Mouse (Mus musculus): ENCODE results near the gene Uhrf1bp1l. TPM values are rescaled to one million over a fixed set of nuclear protein-coding genes. Genes with fewer than 3 reads are reported as not detected.

Uhrf1bp1l gene
- polyA plus RNA-seq (2015; fragmentation: Illumina TruSeq; extraction: RNeasy Lipid Tissue Mini Kit (QIAGEN cat#74804); ENCODE audit: low read depth, low replicate concordance) = 42.1 TPM

DNA sequence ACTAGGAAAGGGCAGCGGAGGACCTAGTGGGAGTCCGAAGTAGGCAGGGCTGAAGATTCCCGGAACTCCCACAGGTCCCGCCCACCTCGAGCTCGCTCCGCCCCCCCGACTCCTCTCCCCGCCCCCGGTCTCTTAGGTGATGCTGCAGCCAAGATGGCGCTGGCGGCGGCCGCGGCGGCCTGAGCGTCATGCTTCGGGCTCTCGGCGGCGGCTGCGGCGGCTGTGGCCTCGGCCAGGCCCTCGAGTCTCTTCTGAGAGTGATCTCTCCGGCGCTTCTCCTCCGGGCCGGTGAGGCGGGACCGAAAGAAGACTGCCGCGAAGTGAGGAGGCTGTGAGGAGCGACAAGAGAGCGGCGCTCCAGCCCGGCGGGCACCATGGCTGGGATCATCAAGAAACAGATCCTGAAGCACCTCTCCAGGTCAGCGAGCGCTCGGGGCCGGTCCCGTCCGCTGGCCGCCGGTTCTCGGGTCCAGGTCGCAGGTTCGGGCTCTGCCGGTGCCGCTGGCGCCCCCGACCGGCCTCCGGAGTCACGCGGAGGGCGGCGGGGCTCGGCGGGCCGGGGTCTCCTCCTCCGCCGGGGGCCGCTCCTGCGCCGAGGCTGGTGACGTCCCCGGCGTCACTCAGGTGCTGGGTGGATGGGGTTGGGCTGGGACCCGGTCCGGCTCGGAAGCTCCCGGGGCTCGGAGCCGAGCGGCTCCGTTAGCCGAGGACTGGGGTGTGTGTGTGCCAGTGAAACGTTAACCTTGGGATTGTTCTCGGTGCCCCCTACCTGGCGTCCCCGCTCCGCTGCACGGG lies at the start of gene Uhrf1bp1l:
Gene Uhrf1bp1l, plus strand, starts transcription at position 121 of the 795 bp plus-strand sequence.

DNA sequence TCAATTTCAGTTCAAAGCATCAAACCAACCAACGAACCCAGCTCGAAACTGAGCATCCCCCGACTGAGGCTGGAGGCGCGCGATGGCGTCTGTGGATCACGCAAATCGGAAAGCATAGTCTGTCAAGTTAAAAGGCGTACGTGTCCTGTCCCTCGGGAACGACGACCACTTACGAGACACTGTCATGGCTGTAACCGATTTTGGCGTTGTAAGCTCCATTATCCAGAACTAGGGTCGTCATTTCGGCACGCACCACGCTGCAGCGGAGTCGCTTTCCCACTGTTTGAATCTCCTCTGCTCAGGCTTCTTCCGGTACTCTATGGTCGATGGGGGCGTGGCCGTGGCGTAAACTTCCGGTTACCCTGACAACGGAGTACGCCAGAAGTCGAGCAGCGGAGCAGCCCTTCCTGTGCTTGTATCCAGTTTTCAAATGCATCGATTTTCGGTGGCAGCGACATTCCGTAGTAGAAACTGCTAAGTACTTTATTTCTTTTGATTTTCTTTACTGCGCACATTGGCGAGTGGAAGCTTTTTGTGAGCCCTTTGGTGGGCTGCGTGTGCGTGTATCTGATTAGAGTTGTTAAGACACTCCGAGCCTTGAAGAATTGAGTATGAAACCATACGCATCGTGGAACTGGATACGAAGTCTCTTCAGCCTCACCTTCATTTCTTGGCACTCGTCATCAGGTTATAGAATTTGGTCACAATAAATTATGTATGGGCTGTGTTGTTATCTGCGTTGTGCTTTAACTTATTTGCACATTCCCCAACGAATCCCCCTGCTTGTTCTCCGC lies 12.6 kb upstream of the Uhrf1bp1l start, which contains the start of gene Actr6:
Gene Actr6, minus strand, starts transcription at position 295 of the 794 bp plus-strand sequence.

Other genes with a start within 250 kb of the Uhrf1bp1l start
- not detected for gene Nr1h4, start 211.4 kb upstream of the Uhrf1bp1l start, polyA plus RNA-seq (2015; fragmentation: Illumina TruSeq; extraction: RNeasy Lipid Tissue Mini Kit (QIAGEN cat#74804); ENCODE audit: low read depth, low replicate concordance)
- 3.2 TPM for gene Slc17a8, start 123.7 kb upstream of the Uhrf1bp1l start, polyA plus RNA-seq (2015; fragmentation: Illumina TruSeq; extraction: RNeasy Lipid Tissue Mini Kit (QIAGEN cat#74804); ENCODE audit: low read depth, low replicate concordance)
- 24.9 TPM for gene Scyl2, start 58.7 kb upstream of the Uhrf1bp1l start, polyA plus RNA-seq (2015; fragmentation: Illumina TruSeq; extraction: RNeasy Lipid Tissue Mini Kit (QIAGEN cat#74804); ENCODE audit: low read depth, low replicate concordance)
- 37.3 TPM for gene Actr6, start 12.7 kb upstream of the Uhrf1bp1l start, polyA plus RNA-seq (2015; fragmentation: Illumina TruSeq; extraction: RNeasy Lipid Tissue Mini Kit (QIAGEN cat#74804); ENCODE audit: low read depth, low replicate concordance)
- 227 TPM for gene Anks1b, start 128.5 kb downstream of the Uhrf1bp1l start, polyA plus RNA-seq (2015; fragmentation: Illumina TruSeq; extraction: RNeasy Lipid Tissue Mini Kit (QIAGEN cat#74804); ENCODE audit: low read depth, low replicate concordance)

All from brain, adult 10 weeks (tissue).